Mouse (Mus musculus) lung, embryonic 14.5 days (tissue): ENCODE data around the gene Ldb1. TPM values are rescaled to one million over a fixed set of nuclear protein-coding genes. Genes with fewer than 3 reads are reported as not detected.
A peak's percentile ranks its signal among the peaks of the same experiment; 100 is the strongest.

Experiments used
- ATAC-seq: fragments of 200-750 bp; cut with Nextera tagmentation; 2 replicates; pipeline ENCODE4 v1.8.0; 2017; ENCODE audit warnings: mild to moderate bottlenecking, moderate TSS enrichment, moderate library complexity; ENCODE audit not compliant: insufficient read depth
- DNase-seq: peaks from one replicate; pipeline ENCODE4 v3.0.0-alpha.2; 2015
- H3K27ac ChIP-seq: fragments of 300-500 bp; sonication (generic); 2 replicates; pipeline ENCODE4 v1.5.1; 2014; ENCODE audit warnings: low read depth, mild to moderate bottlenecking, moderate library complexity
- H3K27me3 ChIP-seq: fragments of 300-500 bp; sonication (generic); 2 replicates; pipeline ENCODE4 v1.6.1; 2014; ENCODE audit warnings: low read length, control low read depth; ENCODE audit not compliant: insufficient read depth
- H3K36me3 ChIP-seq: fragments of 300-500 bp; sonication (generic); 2 replicates; pipeline ENCODE4 v1.6.1; 2014; ENCODE audit warnings: control low read depth; ENCODE audit not compliant: insufficient read depth
- H3K4me1 ChIP-seq: fragments of 300-500 bp; sonication (generic); 2 replicates; pipeline ENCODE4 v1.6.1; 2014; ENCODE audit warnings: antibody characterized with exemption, control low read depth; ENCODE audit not compliant: insufficient read depth
- H3K4me2 ChIP-seq: fragments of 300-500 bp; sonication (generic); 2 replicates; pipeline ENCODE4 v1.6.1; 2014; ENCODE audit warnings: mild to moderate bottlenecking
- H3K4me3 ChIP-seq: fragments of 300-500 bp; sonication (generic); 2 replicates; pipeline ENCODE4 v1.5.1; 2014; ENCODE audit warnings: low read depth, low read length
- H3K9ac ChIP-seq: fragments of 300-500 bp; sonication (generic); 2 replicates; pipeline ENCODE4 v1.6.1; 2014
- H3K9me3 ChIP-seq: fragments of 300-500 bp; sonication (generic); 2 replicates; pipeline ENCODE4 v1.6.1; 2016; ENCODE audit warnings: low read depth, low read length, control low read depth
- CTCF ChIP-seq: IDR thresholded peaks from 2 replicates; pipeline ENCODE4 v1.5.1; 2016; ENCODE audit warnings: antibody characterized with exemption, low read depth
- WGBS: fragments of 180-500 bp; shearing (Covaris S2); extraction: QIAGEN DNeasy Blood & Tissue Kit; methylation state at CpG from one replicate; pipeline ENCODE4 v1.1.7; 2014; 5-methylcytosine and 5-hydroxymethylcytosine counted together
- polyA plus RNA-seq: library from polyadenylated mRNA; unstranded; fragments of >200 nt; fragmentation: Nextera tagmentation; extraction: Ambion mirVana; gene quantifications from 2 replicates; pipeline ENCODE4 v1.2.1, GENCODE M21; 2014

Gene Ldb1
- polyA plus RNA-seq, 1 experiment from 2014 or later, result 87.7 TPM

- Histone ChIP-seq H3K4me2 (peak within 1 kb of the TSS; percentile 100), H3K36me3 (peaks cover 8% of the 10 kb centered on the region; the same call in 1 of the 2 replicates), H3K27me3 (no peaks in the 10 kb centered on the region), H3K4me1 (peaks cover 4% of the 10 kb centered on the region; the same call in 1 of the 2 replicates), H3K9me3 (no peaks in the 10 kb centered on the region), H3K27ac (peak within 1 kb of the TSS; percentile 36; the same call in 1 of the 2 replicates), H3K9ac (peak within 1 kb of the TSS; percentile 76), H3K4me3 (peak within 1 kb of the TSS; percentile 69)
- ATAC-seq, result peak; percentile 93
- TF ChIP-seq CTCF, result no peak
- DNase-seq, result peak; percentile 89
- 1% methylated on average over 70 of the region's 70 CpGs for WGBS
These were observed 41.4 kb downstream of the Ldb1 start, which contains the start of gene Hps6 for GRCm38 (mm10) chr19:46003371-46004226. Hps6 (plus strand) TSS chr19:46003508.

- no peak overlapping the region for H3K4me2 ChIP-seq
- no peak overlapping the region for H3K4me3 ChIP-seq
- no peaks in the 10 kb centered on the region for H3K9me3 ChIP-seq
- WGBS, result 73% methylated on average over 9 of the region's 9 CpGs
- no peak overlapping the region for H3K9ac ChIP-seq
- H3K36me3 ChIP-seq, result peaks cover 8% of the 10 kb centered on the region; the same call in 1 of the 2 replicates
- no peak overlapping the region for H3K27ac ChIP-seq
- ATAC-seq (no peak), DNase-seq (no peak)
- H3K27me3 ChIP-seq, result no peaks in the 10 kb centered on the region
- peaks cover 4% of the 10 kb centered on the region; the same call in 1 of the 2 replicates for H3K4me1 ChIP-seq
- no peak for TF ChIP-seq CTCF
These were observed 42.7 kb downstream of the Ldb1 start for GRCm38 (mm10) chr19:46002279-46002678.

- Histone ChIP-seq H3K27ac (no peak overlapping the region), H3K4me1 (peaks cover 3% of the 10 kb centered on the region; the same call in 1 of the 2 replicates), H3K4me3 (no peak overlapping the region), H3K27me3 (no peaks in the 10 kb centered on the region), H3K9ac (no peak overlapping the region), H3K36me3 (no peaks in the 10 kb centered on the region), H3K4me2 (no peak overlapping the region; the same call in 1 of the 2 replicates), H3K9me3 (no peaks in the 10 kb centered on the region)
- WGBS, result 63% methylated on average over 1 of the region's 1 CpGs
- no peak for TF ChIP-seq CTCF
- DNase-seq, result no peak
- ATAC-seq, result no peak
These were observed 45.6 kb downstream of the Ldb1 start for GRCm38 (mm10) chr19:45999378-45999777.

GRCm38 (mm10) chr19:45998694-45999217 is 46.3 kb downstream of the Ldb1 start:
- ATAC-seq (peak; percentile 10; the same call in 1 of the 2 replicates), DNase-seq (no peak)
- Histone ChIP-seq H3K36me3 (no peaks in the 10 kb centered on the region), H3K4me1 (no peaks in the 10 kb centered on the region), H3K27me3 (no peaks in the 10 kb centered on the region), H3K27ac (no peak overlapping the region), H3K4me2 (peak overlapping the region; percentile 61), H3K9ac (peak overlapping the region; percentile 86), H3K9me3 (no peaks in the 10 kb centered on the region), H3K4me3 (peak overlapping the region; percentile 85)
- TF ChIP-seq CTCF, result no peak
- WGBS, result 8% methylated on average over 8 of the region's 8 CpGs

- H3K27ac ChIP-seq, result peak within 1 kb of the TSS; percentile 95
- no peaks in the 10 kb centered on the region for H3K36me3 ChIP-seq
- no peak for TF ChIP-seq CTCF
- peak; percentile 97 for DNase-seq
- peak; percentile 97 for ATAC-seq
- H3K9me3 ChIP-seq, result no peaks in the 10 kb centered on the region
- WGBS, result 1% methylated on average over 76 of the region's 76 CpGs
- H3K4me1 ChIP-seq, result no peaks in the 10 kb centered on the region
- H3K4me3 ChIP-seq, result peak within 1 kb of the TSS; percentile 85
- H3K27me3 ChIP-seq, result no peaks in the 10 kb centered on the region
- H3K9ac ChIP-seq, result peak within 1 kb of the TSS; percentile 86
- H3K4me2 ChIP-seq, result peak within 1 kb of the TSS; percentile 61
These were observed 47.0 kb downstream of the Ldb1 start, which contains the start of gene Armh3 for GRCm38 (mm10) chr19:45997785-45998693. Armh3 (minus strand) TSS chr19:45998488.

GRCm38 (mm10) chr19:45997365-45997764 is 47.6 kb downstream of the Ldb1 start:
- DNase-seq, result peak; percentile 11
- TF ChIP-seq CTCF, result no peak
- no peak for ATAC-seq
- H3K9ac ChIP-seq, result peak overlapping the region; percentile 86
- peak overlapping the region; percentile 61 for H3K4me2 ChIP-seq
- H3K4me3 ChIP-seq, result peak overlapping the region; percentile 85
- H3K4me1 ChIP-seq, result no peaks in the 10 kb centered on the region
- H3K27me3 ChIP-seq, result no peaks in the 10 kb centered on the region
- WGBS, result 56% methylated on average over 5 of the region's 5 CpGs
- no peak overlapping the region for H3K27ac ChIP-seq
- H3K9me3 ChIP-seq, result no peaks in the 10 kb centered on the region
- H3K36me3 ChIP-seq, result no peaks in the 10 kb centered on the region
